Mouse (Mus musculus): Measurements from ENCODE around the gene Fgfr2.

DNA sequence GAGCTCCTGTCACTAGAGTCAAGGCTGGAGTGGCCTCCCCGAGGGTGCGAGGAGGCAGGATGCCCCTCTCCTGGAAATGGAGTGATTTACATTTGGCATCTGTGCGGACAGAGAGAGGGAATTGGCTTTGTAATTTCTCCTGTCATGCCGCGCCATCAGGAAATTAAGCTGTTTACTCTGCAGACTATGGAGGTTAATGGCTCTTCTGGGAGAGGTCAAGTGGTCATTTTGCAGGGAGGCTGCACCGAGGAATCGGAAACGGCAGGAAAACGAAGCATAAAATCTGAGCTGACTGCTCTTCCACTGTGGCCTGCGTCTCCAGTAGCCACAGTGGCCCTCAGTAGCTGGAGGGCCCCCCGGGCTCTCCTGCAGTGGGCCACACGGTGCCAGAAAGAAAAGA is 485.9 kb downstream of the Fgfr2 start:
- TF ChIP-seq CTCF (IDR thresholded peaks at IDR 0.05) (no peak), EP300 (IDR thresholded peaks at IDR 0.05) (no peak)
